Mouse (Mus musculus) heart, postnatal 0 days (tissue): ENCODE data around the gene Zfp697.

Experiments
- CTCF ChIP-seq: IDR thresholded peaks from 2 replicates; pipeline ENCODE4 v1.5.1; 2016; ENCODE audit warnings: antibody characterized with exemption, control low read depth, low read depth
- EP300 ChIP-seq: IDR thresholded peaks from 2 replicates; pipeline ENCODE4 v1.6.1; 2016; ENCODE audit warnings: antibody characterized with exemption, low read depth

- no peak for TF ChIP-seq CTCF
- TF ChIP-seq EP300: no peak
Measured at GRCm38 (mm10) chr3:98734340-98734739, 352.1 kb downstream of the Zfp697 start.
